Mouse (Mus musculus) embryonic facial prominence, embryonic 15.5 days (tissue): Measurements from ENCODE around the gene Btbd9. TPM values are rescaled to one million over a fixed set of nuclear protein-coding genes. Genes with fewer than 3 reads are reported as not detected.

ENCODE experiments used
- ATAC-seq: fragments of 200-750 bp; cut with Nextera tagmentation; 2 replicates; pipeline ENCODE4 v1.8.0; 2017; ENCODE audit warnings: low read depth, moderate TSS enrichment; ENCODE audit not compliant: insufficient number of reproducible peaks, low FRiP score, low TSS enrichment
- H3K27ac ChIP-seq: fragments of 300-500 bp; sonication (generic); replicated peaks from 2 replicates; pipeline ENCODE4 v1.5.1; 2015; ENCODE audit warnings: mild to moderate bottlenecking, inconsistent platforms
- H3K27me3 ChIP-seq: fragments of 300-500 bp; sonication (generic); 2 replicates; pipeline ENCODE4 v1.6.1; 2015; ENCODE audit warnings: inconsistent platforms
- H3K36me3 ChIP-seq: fragments of 300-500 bp; sonication (generic); 2 replicates; pipeline ENCODE4 v1.6.1; 2015; ENCODE audit warnings: mild to moderate bottlenecking, inconsistent platforms
- H3K4me1 ChIP-seq: fragments of 300-500 bp; sonication (generic); 2 replicates; pipeline ENCODE4 v1.6.1; 2015; ENCODE audit warnings: inconsistent platforms
- H3K4me2 ChIP-seq: fragments of 300-500 bp; sonication (generic); replicated peaks from 2 replicates; pipeline ENCODE4 v1.6.1; 2015; ENCODE audit warnings: mild to moderate bottlenecking, inconsistent platforms
- H3K4me3 ChIP-seq: fragments of 300-500 bp; sonication (generic); replicated peaks from 2 replicates; pipeline ENCODE4 v1.5.1; 2015; ENCODE audit warnings: mild to moderate bottlenecking, inconsistent platforms
- H3K9ac ChIP-seq: fragments of 300-500 bp; sonication (generic); 2 replicates; pipeline ENCODE4 v1.6.1; 2015; ENCODE audit warnings: inconsistent platforms
- H3K9me3 ChIP-seq: fragments of 300-500 bp; sonication (generic); replicated peaks from 2 replicates; pipeline ENCODE4 v1.6.1; 2016; ENCODE audit warnings: inconsistent platforms
- WGBS: fragments of 180-500 bp; shearing (Covaris S2); methylation state at CpG from one replicate; pipeline ENCODE4 v1.1.7; 2015; 5-methylcytosine and 5-hydroxymethylcytosine counted together
- polyA plus RNA-seq: library from polyadenylated mRNA; unstranded; fragments of >200 nt; fragmentation: Nextera tagmentation; extraction: Ambion mirVana; gene quantifications from 2 replicates; pipeline ENCODE4 v1.2.1, GENCODE M21; 2015

Btbd9 gene
- polyA plus RNA-seq, 1 experiment from 2014 or later, result 56.6 TPM

- Histone ChIP-seq H3K36me3 (no peaks in the 10 kb centered on the region), H3K4me1 (peaks cover 17% of the 10 kb centered on the region), H3K27me3 (no peaks in the 10 kb centered on the region), H3K9ac (no peak overlapping the region), H3K4me2 (peak overlapping the region; percentile 70; the same call in 1 of the 2 replicates), H3K27ac (no peak overlapping the region), H3K4me3 (peak overlapping the region; percentile 92; the same call in 1 of the 2 replicates), H3K9me3 (no peaks in the 10 kb centered on the region)
- no peak for ATAC-seq
- WGBS, result 70% methylated on average over 8 of the region's 8 CpGs
Measured at GRCm38 (mm10) chr17:30574783-30575075, 1.6 kb downstream of the Btbd9 start.

GRCm38 (mm10) chr17:30573990-30574782 lies 2.1 kb downstream of the Btbd9 start:
- WGBS, result 65% methylated on average over 8 of the region's 8 CpGs
- Histone ChIP-seq H3K4me3 (no peak overlapping the region), H3K27ac (no peak overlapping the region), H3K9me3 (no peaks in the 10 kb centered on the region), H3K4me2 (no peak overlapping the region), H3K4me1 (peaks cover 17% of the 10 kb centered on the region), H3K9ac (no peak overlapping the region), H3K36me3 (no peaks in the 10 kb centered on the region), H3K27me3 (no peaks in the 10 kb centered on the region)
- no peak for ATAC-seq

- ATAC-seq, result no peak
- Histone ChIP-seq H3K4me2 (no peak overlapping the region), H3K4me1 (peaks cover 12% of the 10 kb centered on the region; the same call in 1 of the 2 replicates), H3K36me3 (no peaks in the 10 kb centered on the region), H3K9me3 (no peaks in the 10 kb centered on the region), H3K4me3 (no peak overlapping the region), H3K27ac (no peak overlapping the region), H3K9ac (no peak overlapping the region), H3K27me3 (no peaks in the 10 kb centered on the region)
- 64% methylated on average over 3 of the region's 3 CpGs for WGBS
Measured at GRCm38 (mm10) chr17:30570971-30571370, 5.3 kb downstream of the Btbd9 start.

GRCm38 (mm10) chr17:30570173-30570572 lies 6.1 kb downstream of the Btbd9 start:
- Histone ChIP-seq H3K4me2 (no peak overlapping the region), H3K9ac (no peak overlapping the region), H3K27me3 (no peaks in the 10 kb centered on the region), H3K36me3 (no peaks in the 10 kb centered on the region), H3K9me3 (no peaks in the 10 kb centered on the region), H3K4me1 (peaks cover 10% of the 10 kb centered on the region; the same call in 1 of the 2 replicates), H3K4me3 (no peak overlapping the region), H3K27ac (no peak overlapping the region)
- WGBS, result 61% methylated on average over 8 of the region's 8 CpGs
- no peak for ATAC-seq

GRCm38 (mm10) chr17:30568473-30568872 lies 7.8 kb downstream of the Btbd9 start:
- Histone ChIP-seq H3K4me1 (0 out of 2 replicates have a peak, but pooled peaks cover 5% of the 10 kb centered on the region), H3K9me3 (no peaks in the 10 kb centered on the region), H3K4me2 (no peak overlapping the region), H3K27ac (no peak overlapping the region), H3K27me3 (no peaks in the 10 kb centered on the region), H3K4me3 (no peak overlapping the region), H3K36me3 (no peaks in the 10 kb centered on the region), H3K9ac (no peak overlapping the region)
- ATAC-seq, result no peak

GRCm38 (mm10) chr17:30564971-30565370 lies 11.3 kb downstream of the Btbd9 start:
- no peak for ATAC-seq
- H3K4me1 ChIP-seq, result no peaks in the 10 kb centered on the region
- H3K4me3 ChIP-seq, result no peak overlapping the region
- H3K9me3 ChIP-seq, result no peaks in the 10 kb centered on the region
- no peaks in the 10 kb centered on the region for H3K36me3 ChIP-seq
- no peak overlapping the region for H3K27ac ChIP-seq
- no peak overlapping the region for H3K4me2 ChIP-seq
- H3K9ac ChIP-seq, result no peak overlapping the region
- 77% methylated on average over 7 of the region's 7 CpGs for WGBS
- H3K27me3 ChIP-seq, result no peaks in the 10 kb centered on the region

- WGBS, result 55% methylated on average over 3 of the region's 3 CpGs
- Histone ChIP-seq H3K36me3 (no peaks in the 10 kb centered on the region), H3K27ac (no peak overlapping the region), H3K4me2 (no peak overlapping the region), H3K27me3 (no peaks in the 10 kb centered on the region), H3K4me1 (no peaks in the 10 kb centered on the region), H3K4me3 (no peak overlapping the region), H3K9me3 (no peaks in the 10 kb centered on the region), H3K9ac (no peak overlapping the region)
- ATAC-seq, result no peak
Measured at GRCm38 (mm10) chr17:30564407-30564806, 11.9 kb downstream of the Btbd9 start.

GRCm38 (mm10) chr17:30563484-30564075 lies 12.7 kb downstream of the Btbd9 start:
- H3K9me3 ChIP-seq, result no peaks in the 10 kb centered on the region
- ATAC-seq, result no peak
- no peaks in the 10 kb centered on the region for H3K27me3 ChIP-seq
- H3K4me3 ChIP-seq, result no peak overlapping the region
- no peak overlapping the region for H3K4me2 ChIP-seq
- WGBS, result 78% methylated on average over 6 of the region's 6 CpGs
- no peak overlapping the region for H3K27ac ChIP-seq
- H3K4me1 ChIP-seq, result no peaks in the 10 kb centered on the region
- no peaks in the 10 kb centered on the region for H3K36me3 ChIP-seq
- no peak overlapping the region for H3K9ac ChIP-seq

GRCm38 (mm10) chr17:30562770-30563169 lies 13.5 kb downstream of the Btbd9 start:
- WGBS, result 86% methylated on average over 2 of the region's 2 CpGs
- no peaks in the 10 kb centered on the region for H3K36me3 ChIP-seq
- ATAC-seq, result no peak

GRCm38 (mm10) chr17:30559536-30559935 lies 16.8 kb downstream of the Btbd9 start:
- H3K36me3 ChIP-seq, result no peaks in the 10 kb centered on the region
- no peaks in the 10 kb centered on the region for H3K4me1 ChIP-seq
- WGBS, result 46% methylated on average over 3 of the region's 3 CpGs
- no peak for ATAC-seq
- H3K4me2 ChIP-seq, result no peak overlapping the region
- H3K4me3 ChIP-seq, result no peak overlapping the region
- H3K27me3 ChIP-seq, result no peaks in the 10 kb centered on the region
- no peak overlapping the region for H3K27ac ChIP-seq
- no peak overlapping the region for H3K9ac ChIP-seq
- H3K9me3 ChIP-seq, result no peaks in the 10 kb centered on the region

More at GRCm38 (mm10) chr17:30562770-30563169, 13.5 kb downstream of the Btbd9 start:
- H3K4me1 ChIP-seq, result no peaks in the 10 kb centered on the region
- no peak overlapping the region for H3K9ac ChIP-seq
- H3K27me3 ChIP-seq, result no peaks in the 10 kb centered on the region
- no peak overlapping the region for H3K4me3 ChIP-seq
- H3K4me2 ChIP-seq, result no peak overlapping the region
- no peak overlapping the region for H3K27ac ChIP-seq
- no peaks in the 10 kb centered on the region for H3K9me3 ChIP-seq

- H3K4me2 ChIP-seq, result no peak overlapping the region
- H3K9me3 ChIP-seq, result no peaks in the 10 kb centered on the region
- H3K27me3 ChIP-seq, result no peaks in the 10 kb centered on the region
- H3K27ac ChIP-seq, result no peak overlapping the region
- H3K36me3 ChIP-seq, result no peaks in the 10 kb centered on the region
- H3K4me1 ChIP-seq, result no peaks in the 10 kb centered on the region
- ATAC-seq, result no peak
- H3K9ac ChIP-seq, result no peak overlapping the region
- 72% methylated on average over 2 of the region's 2 CpGs for WGBS
- no peak overlapping the region for H3K4me3 ChIP-seq
Measured at GRCm38 (mm10) chr17:30558623-30559022, 17.7 kb downstream of the Btbd9 start.

- Histone ChIP-seq H3K36me3 (no peaks in the 10 kb centered on the region), H3K9me3 (no peaks in the 10 kb centered on the region), H3K4me3 (no peak overlapping the region), H3K4me2 (no peak overlapping the region), H3K4me1 (no peaks in the 10 kb centered on the region), H3K27me3 (no peaks in the 10 kb centered on the region), H3K9ac (no peak overlapping the region), H3K27ac (no peak overlapping the region)
- 84% methylated on average over 3 of the region's 3 CpGs for WGBS
- no peak for ATAC-seq
Measured at GRCm38 (mm10) chr17:30556512-30556911, 19.8 kb downstream of the Btbd9 start.
